Mouse (Mus musculus) lung, adult 2 months (tissue): ENCODE measurements around the gene Dido1. TPM values are rescaled to one million over a fixed set of nuclear protein-coding genes. Genes with fewer than 3 reads are reported as not detected.

ENCODE experiments used
- DNase-seq: peaks from one replicate; pipeline ENCODE4 v3.0.0; 2022
- H3K4me1 ChIP-seq: fragments of 200-500 bp; 2 replicates; pipeline ENCODE4 v1.6.1; 2011; ENCODE audit warnings: low read length; ENCODE audit not compliant: control insufficient read depth, insufficient read depth
- H3K4me3 ChIP-seq: fragments of 200-500 bp; replicated peaks from 2 replicates; pipeline ENCODE3; 2011; ENCODE audit warnings: low read depth, mild to moderate bottlenecking, control low read depth, low read length; ENCODE audit errors: extremely low read depth
- CTCF ChIP-seq: fragments of 200-500 bp; IDR thresholded peaks from 2 replicates; pipeline ENCODE4 v1.5.1; 2011; ENCODE audit warnings: mild to moderate bottlenecking, low read length, control low read depth; ENCODE audit not compliant: insufficient read depth
- POLR2A ChIP-seq: fragments of 200-500 bp; IDR thresholded peaks from 2 replicates; pipeline ENCODE4 v1.6.1; 2011; ENCODE audit warnings: low read depth, mild to moderate bottlenecking, control low read depth, low read length, borderline replicate concordance; ENCODE audit errors: extremely low read depth
- WGBS: fragments of 180-500 bp; shearing (Covaris S2); methylation state at CpG from one replicate; pipeline ENCODE4 v1.1.7; 2018; 5-methylcytosine and 5-hydroxymethylcytosine counted together
- polyA plus RNA-seq: library from polyadenylated mRNA; depleted of rRNA; stranded (reverse); fragments of >200 nt; gene quantifications from 2 replicates; pipeline ENCODE4 v1.2.3, GENCODE M21; 2012; rRNA removed

Dido1 gene
- polyA plus RNA-seq, 1 experiment, result 17.4 TPM

GRCm38 (mm10) chr2:180641576-180642554 lies 67.9 kb downstream of the Dido1 start:
- Histone ChIP-seq H3K4me1 (no peaks in the 10 kb centered on the region), H3K4me3 (no peak overlapping the region)
- DNase-seq, result no peak
- TF ChIP-seq CTCF (no peak), POLR2A (no peak)
- WGBS, result 7% methylated on average over 112 of the region's 112 CpGs

- no peak for TF ChIP-seq CTCF
- TF ChIP-seq POLR2A, result no peak
- 68% methylated on average over 2 of the region's 2 CpGs for WGBS
- no peak for DNase-seq
- Histone ChIP-seq H3K4me1 (no peaks in the 10 kb centered on the region), H3K4me3 (no peak overlapping the region)
Measured at GRCm38 (mm10) chr2:180611882-180612281, 97.9 kb downstream of the Dido1 start.

GRCm38 (mm10) chr2:180610283-180610682 lies 99.5 kb downstream of the Dido1 start:
- no peak for DNase-seq
- WGBS, result 57% methylated on average over 4 of the region's 4 CpGs
- no peaks in the 10 kb centered on the region for H3K4me1 ChIP-seq
- H3K4me3 ChIP-seq, result no peak overlapping the region
- no peak for TF ChIP-seq CTCF
- TF ChIP-seq POLR2A, result no peak

Other genes starting within 250 kb of the Dido1 start
- gene Ntsr1, start 210.0 kb downstream of the Dido1 start, polyA plus RNA-seq, result not detected in 2 replicates
- gene Mrgbp, start 128.7 kb downstream of the Dido1 start, polyA plus RNA-seq, result 25.4 and 27.6 TPM in 2 replicates
- 36.2 and 37.7 TPM in 2 replicates for gene Ogfr, start 120.8 kb downstream of the Dido1 start, polyA plus RNA-seq
- gene Col9a3, start 112.2 kb downstream of the Dido1 start, polyA plus RNA-seq, result 1.6 TPM in 2 replicates
- gene Tcfl5, start 67.3 kb downstream of the Dido1 start, polyA plus RNA-seq, result 0.05 TPM in 1 of 2 replicates, not detected in the other
- gene Gid8, start 118 bp upstream of the Dido1 start, polyA plus RNA-seq, result 16.6 and 27.8 TPM in 2 replicates
- 10.1 and 10.2 TPM in 2 replicates for gene Slc17a9, start 15.3 kb upstream of the Dido1 start, polyA plus RNA-seq
- gene Bhlhe23, start 66.9 kb upstream of the Dido1 start, polyA plus RNA-seq, result not detected in 2 replicates
- 28.2 and 42.9 TPM in 2 replicates for gene Ythdf1, start 210.9 kb upstream of the Dido1 start, polyA plus RNA-seq
- not detected in 2 replicates for gene Birc7, start 219.0 kb upstream of the Dido1 start, polyA plus RNA-seq
- 87.4 and 123 TPM in 2 replicates for gene Nkain4, start 244.7 kb upstream of the Dido1 start, polyA plus RNA-seq